Mouse (Mus musculus): ENCODE results near the gene Arhgef3.

- no peak for TF ChIP-seq CTCF (IDR thresholded peaks at IDR 0.05; ENCODE audit: low read depth, low read length)
- no peak for TF ChIP-seq TAL1 (conservative IDR thresholded peaks at IDR 0.05; ENCODE audit: low read depth, low read length)
Observed at GRCm38 (mm10) chr14:27315737-27316136, 201.0 kb downstream of the Arhgef3 start.

All from G1E (cell line).